Mouse (Mus musculus) midbrain, embryonic 16.5 days (tissue): Measurements from ENCODE around the gene Gorasp1. TPM values are rescaled to one million over a fixed set of nuclear protein-coding genes. Genes with fewer than 3 reads are reported as not detected.
A peak's percentile ranks its signal among the peaks of the same experiment; 100 is the strongest.

ENCODE experiments used
- ATAC-seq: fragments of 200-750 bp; cut with Nextera tagmentation; 2 replicates; pipeline ENCODE4 v1.8.0; 2017; ENCODE audit warnings: moderate TSS enrichment
- H3K27ac ChIP-seq: fragments of 300-500 bp; sonication (generic); 2 replicates; pipeline ENCODE4 v1.5.1; 2014; ENCODE audit warnings: mild to moderate bottlenecking, low read length, mixed read lengths
- H3K27me3 ChIP-seq: fragments of 300-500 bp; sonication (generic); 2 replicates; pipeline ENCODE4 v1.6.1; 2014; ENCODE audit warnings: low read depth, low read length, mixed read lengths; ENCODE audit not compliant: control insufficient read depth, insufficient read depth
- H3K36me3 ChIP-seq: fragments of 300-500 bp; sonication (generic); 2 replicates; pipeline ENCODE4 v1.6.1; 2014; ENCODE audit warnings: mild to moderate bottlenecking, low read length, moderate library complexity, mixed read lengths; ENCODE audit not compliant: control insufficient read depth, insufficient read depth
- H3K4me1 ChIP-seq: fragments of 300-500 bp; sonication (generic); 2 replicates; pipeline ENCODE4 v1.6.1; 2014; ENCODE audit warnings: mild to moderate bottlenecking, low read length, mixed read lengths; ENCODE audit not compliant: control insufficient read depth, insufficient read depth
- H3K4me2 ChIP-seq: fragments of 300-500 bp; sonication (generic); 2 replicates; pipeline ENCODE4 v1.6.1; 2014; ENCODE audit warnings: mild to moderate bottlenecking, low read length, mixed read lengths
- H3K4me3 ChIP-seq: fragments of 300-500 bp; sonication (generic); 2 replicates; pipeline ENCODE4 v1.5.1; 2014; ENCODE audit warnings: low read depth, mild to moderate bottlenecking, low read length, moderate library complexity, mixed read lengths
- H3K9ac ChIP-seq: fragments of 300-500 bp; sonication (generic); 2 replicates; pipeline ENCODE4 v1.6.1; 2014; ENCODE audit warnings: low read depth, low read length, mixed read lengths
- H3K9me3 ChIP-seq: fragments of 300-500 bp; sonication (generic); replicated peaks from 2 replicates; pipeline ENCODE4 v1.6.1; 2014; ENCODE audit warnings: mild to moderate bottlenecking, low read length, mixed read lengths; ENCODE audit not compliant: control insufficient read depth, poor library complexity, severe bottlenecking
- WGBS: fragments of 180-500 bp; shearing (Covaris S2); extraction: QIAGEN DNeasy Blood & Tissue Kit; methylation state at CpG from one replicate; pipeline ENCODE4 v1.1.7; 2014; 5-methylcytosine and 5-hydroxymethylcytosine counted together
- polyA plus RNA-seq: library from polyadenylated mRNA; unstranded; fragments of >200 nt; fragmentation: Nextera tagmentation; extraction: Ambion mirVana; gene quantifications from 2 replicates; pipeline ENCODE4 v1.2.1, GENCODE M21; 2015

The Gorasp1 gene
- polyA plus RNA-seq = 27.3 and 29.2 TPM in 2 replicates

DNA sequence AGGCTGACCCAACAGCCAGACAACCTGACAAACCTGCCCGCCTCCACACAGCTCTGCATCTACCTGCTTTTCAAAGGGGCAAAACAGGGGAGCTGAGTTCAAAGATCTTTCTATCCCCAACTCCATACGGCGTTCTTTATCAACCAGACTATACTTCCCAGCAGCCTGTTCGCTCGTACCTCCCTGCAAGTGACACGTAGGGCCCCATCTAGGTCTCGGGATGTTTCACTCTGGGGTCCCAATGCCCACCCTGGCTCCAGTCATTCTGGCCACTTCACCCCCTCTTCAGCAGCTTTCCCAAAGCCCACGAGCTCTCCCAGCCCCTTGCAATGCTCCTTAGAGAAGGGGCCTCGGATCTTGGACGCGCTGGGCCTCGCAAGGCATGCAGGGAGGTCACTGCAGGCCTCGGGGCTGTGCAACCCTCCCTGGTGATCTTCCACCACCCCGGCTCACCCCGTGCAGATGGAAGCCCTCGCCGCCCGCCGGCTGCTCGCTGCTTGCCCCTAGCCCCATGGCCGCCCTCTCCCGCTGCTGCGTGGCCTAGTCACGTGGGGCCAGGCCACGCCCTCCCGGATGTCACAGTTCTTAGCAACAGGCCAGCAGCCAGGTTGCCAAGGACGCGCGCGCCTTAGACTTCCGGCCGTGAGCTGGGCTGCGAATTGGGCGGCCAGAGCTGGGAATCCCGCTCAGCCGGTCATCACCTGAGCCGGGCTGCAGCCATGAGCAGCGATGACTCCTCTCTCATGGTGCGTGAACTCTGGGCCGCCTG, at the start of gene Gorasp1, which contains the start of gene Ttc21a:
TSS of gene Gorasp1 (minus strand) at position 561 of the 769 bp plus-strand sequence.
TSS of gene Ttc21a (plus strand) at position 602 of the 769 bp plus-strand sequence.
- 1% methylated on average over 40 of the region's 40 CpGs for WGBS
- Histone ChIP-seq H3K27ac (peak within 1 kb of the TSS; percentile 78), H3K27me3 (no peaks in the 10 kb centered on the region), H3K4me3 (peak within 1 kb of the TSS; percentile 71), H3K4me2 (peak within 1 kb of the TSS; percentile 79), H3K9ac (peak within 1 kb of the TSS; percentile 97), H3K9me3 (no peaks in the 10 kb centered on the region), H3K4me1 (peaks cover 11% of the 10 kb centered on the region), H3K36me3 (no peaks in the 10 kb centered on the region)
- peak; percentile 96 for ATAC-seq

DNA sequence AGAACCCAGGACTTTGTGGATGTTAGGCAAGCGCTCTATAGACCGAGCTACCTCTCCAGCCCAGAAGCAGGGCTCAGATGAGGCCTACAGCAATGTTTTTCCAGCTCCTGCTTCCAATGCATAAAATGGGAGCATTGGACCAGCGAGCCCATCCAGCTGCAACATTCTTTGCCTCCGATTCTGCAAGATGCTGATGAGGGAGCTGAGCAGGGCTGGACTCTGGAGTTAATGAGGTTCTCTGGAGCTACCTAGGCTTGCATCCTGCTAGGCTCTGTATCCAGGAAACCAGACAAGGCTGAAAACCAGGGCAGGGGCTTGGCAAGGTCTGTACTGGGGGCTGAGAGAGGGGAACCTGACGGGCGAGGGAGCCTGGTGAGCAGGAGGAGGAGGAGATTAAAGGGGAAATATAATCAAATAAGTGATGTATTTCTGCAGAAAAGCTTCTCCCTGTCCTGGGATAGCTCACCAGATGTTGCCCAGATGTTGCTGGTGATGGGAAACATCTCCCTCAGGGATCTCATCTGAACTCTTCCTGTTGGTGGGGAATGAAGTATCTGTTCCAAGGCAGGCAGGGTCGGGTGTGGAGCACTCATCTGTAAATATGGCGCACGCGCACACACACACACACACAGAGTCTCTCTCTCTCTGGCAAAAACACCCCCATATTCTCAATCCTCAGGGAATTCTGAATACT, 48.7 kb upstream of the Gorasp1 start:
- no peaks in the 10 kb centered on the region for H3K9me3 ChIP-seq
- H3K4me2 ChIP-seq = no peak overlapping the region
- H3K36me3 ChIP-seq = no peaks in the 10 kb centered on the region
- WGBS = 80% methylated on average over 10 of the region's 10 CpGs
- peaks cover 14% of the 10 kb centered on the region for H3K27me3 ChIP-seq
- no peak overlapping the region for H3K4me3 ChIP-seq
- H3K9ac ChIP-seq = no peak overlapping the region
- ATAC-seq = no peak
- no peak overlapping the region for H3K27ac ChIP-seq
- peaks cover 21% of the 10 kb centered on the region for H3K4me1 ChIP-seq

DNA sequence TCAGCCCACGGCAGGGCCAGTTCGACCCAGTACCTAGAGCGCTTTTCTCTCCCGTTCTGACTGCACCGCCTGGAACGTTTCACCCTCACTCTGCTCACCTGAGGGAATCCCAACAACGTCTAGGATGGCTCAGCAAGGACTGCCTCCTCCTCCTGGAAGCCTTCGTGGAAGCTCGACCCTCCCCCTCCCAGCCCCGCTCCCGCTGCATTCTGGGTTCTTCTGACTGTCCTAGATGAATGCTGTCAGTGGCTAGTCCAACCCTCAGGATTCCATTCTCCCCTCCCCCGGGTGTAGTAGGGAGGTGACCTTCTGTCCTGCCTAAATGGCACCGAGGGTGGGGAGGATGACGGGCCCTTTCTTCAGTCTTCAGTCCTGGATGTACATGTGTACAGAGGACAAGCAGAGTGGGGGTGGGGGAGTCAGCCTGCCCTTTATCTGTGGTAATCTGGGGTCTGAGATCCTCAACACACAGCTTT, 47.2 kb upstream of the Gorasp1 start, which contains the start of gene Csrnp1:
TSS of gene Csrnp1 (minus strand) at position 123 of the 476 bp plus-strand sequence.
- Histone ChIP-seq H3K36me3 (no peaks in the 10 kb centered on the region), H3K4me1 (peaks cover 25% of the 10 kb centered on the region), H3K4me2 (peak within 1 kb of the TSS; percentile 87), H3K27me3 (peaks cover 14% of the 10 kb centered on the region), H3K4me3 (peak within 1 kb of the TSS; percentile 64), H3K27ac (no peak within 1 kb of the TSS), H3K9me3 (no peaks in the 10 kb centered on the region), H3K9ac (peak within 1 kb of the TSS; percentile 64)
- 7% methylated on average over 14 of the region's 14 CpGs for WGBS
- no peak for ATAC-seq

DNA sequence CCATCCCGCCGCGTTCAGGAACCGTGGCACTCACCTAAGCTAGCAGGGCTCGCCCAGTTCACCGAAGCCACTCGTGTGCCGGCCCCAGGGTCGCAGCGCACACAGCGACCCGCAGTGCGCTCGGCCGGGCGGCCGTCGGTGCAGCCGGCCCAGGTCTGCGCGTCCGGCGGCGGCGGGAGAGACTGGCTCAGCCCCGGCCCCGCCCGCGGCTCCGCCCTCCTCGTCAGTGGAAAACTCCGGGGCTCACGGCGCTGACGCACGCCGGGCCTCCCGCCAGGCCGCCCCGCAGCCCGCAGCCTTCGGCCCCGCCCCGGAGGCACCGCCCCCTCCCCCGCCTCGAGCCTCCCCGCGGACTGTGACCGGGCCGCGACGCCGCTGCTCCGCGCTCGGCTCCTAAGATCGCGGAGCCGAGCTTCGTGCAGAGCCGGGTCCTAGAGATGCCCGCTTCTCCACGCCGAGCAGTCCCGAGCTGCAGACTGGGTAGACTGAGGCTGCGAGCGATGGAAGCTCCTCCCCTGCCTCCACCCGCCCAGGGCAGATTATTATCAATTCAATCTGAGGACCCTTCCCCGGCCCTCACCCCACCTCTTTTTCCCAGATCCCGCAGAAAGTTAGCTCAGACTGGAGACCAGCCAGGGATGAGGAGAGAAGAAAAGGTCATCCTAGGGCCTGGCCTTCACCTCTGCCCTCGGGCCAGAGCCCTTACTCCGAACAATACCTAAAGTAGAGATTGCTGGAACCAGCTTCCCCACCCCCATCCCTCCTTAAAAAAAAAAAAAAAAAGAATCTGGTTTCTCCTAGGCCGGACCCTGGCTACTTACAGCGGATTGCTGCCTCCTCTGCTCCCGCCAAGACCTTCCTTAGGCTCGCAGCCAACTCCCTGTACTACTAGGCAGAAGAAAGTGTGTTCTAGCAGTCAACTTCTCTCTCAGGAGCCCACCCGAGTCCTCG, 46.5 kb upstream of the Gorasp1 start:
- H3K9me3 ChIP-seq = no peaks in the 10 kb centered on the region
- ATAC-seq = peak; percentile 74
- peaks cover 14% of the 10 kb centered on the region for H3K27me3 ChIP-seq
- H3K4me1 ChIP-seq = peaks cover 25% of the 10 kb centered on the region
- peak overlapping the region; percentile 64 for H3K4me3 ChIP-seq
- H3K36me3 ChIP-seq = no peaks in the 10 kb centered on the region
- under 1% methylated on average over 68 of the region's 79 CpGs for WGBS
- H3K4me2 ChIP-seq = peak overlapping the region; percentile 87
- H3K9ac ChIP-seq = peak overlapping the region; percentile 64
- no peak overlapping the region for H3K27ac ChIP-seq

DNA sequence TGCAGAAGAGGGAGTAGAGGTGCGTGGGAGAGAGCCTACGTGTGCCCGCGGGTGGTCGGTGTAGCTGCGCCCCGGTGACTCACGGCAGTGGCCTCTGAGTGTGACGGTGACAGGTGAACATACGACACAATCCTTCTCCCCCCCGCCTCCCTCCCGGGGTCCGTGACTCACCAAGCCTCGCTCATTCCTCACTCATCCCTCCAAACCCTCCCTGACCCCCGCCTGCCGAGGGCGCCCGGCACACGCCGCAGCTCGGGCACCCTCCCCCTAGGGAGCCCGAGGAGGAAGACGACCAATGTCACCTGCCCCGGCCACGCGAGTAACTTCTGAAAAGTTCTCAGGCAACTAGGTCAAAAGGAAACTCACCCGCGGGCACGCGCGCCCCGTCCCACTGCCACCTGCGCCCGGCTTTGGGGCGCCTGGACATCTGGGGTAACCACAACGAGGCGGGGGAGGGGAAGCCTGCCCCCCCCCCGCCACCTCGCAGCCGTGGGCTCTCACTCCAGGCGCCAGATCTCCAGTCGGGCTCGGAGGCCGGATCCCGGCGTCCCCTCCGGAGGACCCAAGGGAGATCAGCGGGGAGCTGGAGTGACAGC, 45.7 kb upstream of the Gorasp1 start:
- H3K36me3 ChIP-seq = no peaks in the 10 kb centered on the region
- peak overlapping the region; percentile 64 for H3K4me3 ChIP-seq
- ATAC-seq = 0 out of 2 replicates have a peak, but pooled peaks have one; percentile 5
- H3K4me1 ChIP-seq = peaks cover 25% of the 10 kb centered on the region
- H3K9ac ChIP-seq = peak overlapping the region; percentile 64
- H3K4me2 ChIP-seq = peak overlapping the region; percentile 87
- peaks cover 14% of the 10 kb centered on the region for H3K27me3 ChIP-seq
- no peak overlapping the region for H3K27ac ChIP-seq
- H3K9me3 ChIP-seq = no peaks in the 10 kb centered on the region
- 0% methylated on average over 46 of the region's 48 CpGs for WGBS

DNA sequence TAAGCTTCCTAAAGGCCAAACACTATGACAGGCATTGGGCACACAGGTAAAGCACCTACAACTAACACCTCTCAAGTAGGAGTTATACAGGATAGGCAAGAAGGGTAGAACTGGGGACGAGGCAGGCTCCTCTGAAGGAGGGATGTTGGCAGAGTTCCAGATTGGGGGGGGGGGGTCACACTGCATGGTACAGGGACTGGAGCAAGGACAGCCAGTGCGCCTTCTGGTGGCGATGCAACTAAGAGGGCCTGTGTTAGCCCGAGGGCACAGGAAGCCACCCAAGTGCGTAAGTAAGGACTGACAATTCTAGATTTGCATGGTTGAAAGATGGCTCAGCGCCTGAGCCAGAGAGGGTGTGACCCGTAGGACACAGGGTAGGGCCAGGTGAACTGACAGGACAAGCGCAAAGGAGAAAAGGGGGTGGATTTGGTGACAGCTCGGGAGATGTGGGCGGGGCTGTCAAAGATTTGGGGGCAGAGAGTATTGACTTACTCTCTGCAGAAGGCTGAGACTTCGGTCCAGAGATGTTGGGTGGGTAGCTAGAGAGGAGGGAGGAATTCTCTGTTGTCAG, 45.0 kb upstream of the Gorasp1 start:
- WGBS = 7% methylated on average over 11 of the region's 11 CpGs
- H3K4me1 ChIP-seq = peaks cover 25% of the 10 kb centered on the region
- ATAC-seq = peak; percentile 50; the same call in 1 of the 2 replicates

DNA sequence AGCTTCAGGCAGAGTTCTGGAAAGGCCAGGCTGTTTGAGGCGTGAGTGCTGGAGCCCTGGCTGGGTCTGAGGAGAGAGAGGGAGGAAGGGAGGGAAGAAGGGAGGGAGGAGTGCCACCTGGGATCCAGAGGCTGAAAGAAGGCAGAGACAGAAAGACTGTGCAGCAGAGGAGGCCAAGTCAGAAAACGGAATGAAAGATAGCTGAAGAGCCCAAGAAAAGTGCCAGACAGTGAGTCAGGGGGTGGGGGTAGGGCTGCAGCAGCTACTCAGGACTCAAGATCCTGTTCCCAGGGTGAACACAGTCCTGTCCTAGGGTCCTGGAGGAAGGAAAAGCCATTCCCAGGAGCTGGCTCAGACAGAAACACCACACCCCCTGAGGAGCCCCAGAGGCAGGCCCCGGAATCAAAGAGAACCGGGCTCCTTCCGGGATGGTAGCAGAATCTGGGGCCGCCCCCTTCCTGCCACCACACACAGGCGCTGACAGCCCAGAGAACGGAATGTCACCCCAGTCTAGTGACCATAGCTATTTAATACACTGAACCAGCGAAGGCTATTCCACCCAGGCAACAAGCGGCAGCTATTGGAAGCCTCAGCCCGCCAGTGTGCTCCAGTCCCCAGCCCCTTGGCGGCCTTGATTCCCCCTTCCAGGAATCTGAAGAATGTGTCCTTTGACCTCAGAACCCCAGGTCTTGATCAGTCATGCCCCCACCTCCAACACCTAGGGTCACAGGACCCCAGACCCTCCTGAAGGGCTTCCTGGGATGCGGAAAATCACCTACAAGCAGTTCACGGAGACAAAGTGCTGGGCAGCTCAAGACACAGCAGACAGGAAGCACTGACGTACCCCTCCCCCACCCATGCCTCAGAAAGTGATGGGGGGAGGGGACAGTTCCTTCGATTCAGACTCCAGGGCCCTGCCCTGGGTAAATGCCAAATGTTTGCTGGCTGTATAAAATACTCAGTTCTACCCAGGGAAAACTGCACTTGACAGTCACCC, 44.1 kb upstream of the Gorasp1 start:
- WGBS = 3% methylated on average over 16 of the region's 16 CpGs
- ATAC-seq = 0 out of 2 replicates have a peak, but pooled peaks have one; percentile 20

More for the DNA sequence above, 45.0 kb upstream of the Gorasp1 start:
- Histone ChIP-seq H3K9me3 (no peaks in the 10 kb centered on the region), H3K27ac (no peak overlapping the region), H3K9ac (no peak overlapping the region), H3K4me3 (peak overlapping the region; percentile 64; the same call in 1 of the 2 replicates), H3K36me3 (no peaks in the 10 kb centered on the region), H3K4me2 (peak overlapping the region; percentile 87), H3K27me3 (peaks cover 14% of the 10 kb centered on the region)

More for the DNA sequence above, 44.1 kb upstream of the Gorasp1 start:
- H3K27ac ChIP-seq = peak overlapping the region; percentile 67; the same call in 1 of the 2 replicates
- H3K4me1 ChIP-seq = peaks cover 25% of the 10 kb centered on the region
- 0 out of 2 replicates have a peak overlapping the region, but pooled peaks have one; percentile 7 for H3K4me3 ChIP-seq
- H3K9ac ChIP-seq = 0 out of 2 replicates have a peak overlapping the region, but pooled peaks have one; percentile 15
- H3K36me3 ChIP-seq = no peaks in the 10 kb centered on the region
- peak overlapping the region; percentile 87 for H3K4me2 ChIP-seq
- H3K27me3 ChIP-seq = peaks cover 14% of the 10 kb centered on the region
- H3K9me3 ChIP-seq = no peaks in the 10 kb centered on the region
